Mouse (Mus musculus) heart, postnatal 10 days (tissue): ENCODE results near the gene Lima1. TPM values are rescaled to one million over a fixed set of nuclear protein-coding genes. Genes with fewer than 3 reads are reported as not detected.
"Not testable (repeated sequence)": the region's sequence is repeated elsewhere in the genome, so short reads cannot be mapped to it uniquely, and the experiment has no call there.

Source experiments
- DNase-seq, 2 experiments: peaks; one replicate each; pipeline ENCODE4 v3.0.0; 2021
- intact Hi-C: fragments of 180-260 bp; cut with DNase I; formaldehyde crosslinking; loops from one replicate; pipeline ENCODE4 v1.15.1; 2025
- total RNA-seq, 2 experiments: library from RNA; stranded (reverse); gene quantifications; 2 replicates each; pipeline ENCODE4 v1.2.3; 2021

Lima1 gene
- total RNA-seq: 10 to 100 TPM; 27.9 to 32.8 TPM

GRCm38 (mm10) chr15:99875334-99875869 is at the start of gene Lima1:
Gene Lima1, minus strand, starts transcription at chr15:99875456.
- intact Hi-C loops: loop anchor here (5.0 kb wide), 1 partner anchor 73 kb away; no protein-coding TSS in a partner anchor
- DNase-seq: peak; percentile 90

DNA sequence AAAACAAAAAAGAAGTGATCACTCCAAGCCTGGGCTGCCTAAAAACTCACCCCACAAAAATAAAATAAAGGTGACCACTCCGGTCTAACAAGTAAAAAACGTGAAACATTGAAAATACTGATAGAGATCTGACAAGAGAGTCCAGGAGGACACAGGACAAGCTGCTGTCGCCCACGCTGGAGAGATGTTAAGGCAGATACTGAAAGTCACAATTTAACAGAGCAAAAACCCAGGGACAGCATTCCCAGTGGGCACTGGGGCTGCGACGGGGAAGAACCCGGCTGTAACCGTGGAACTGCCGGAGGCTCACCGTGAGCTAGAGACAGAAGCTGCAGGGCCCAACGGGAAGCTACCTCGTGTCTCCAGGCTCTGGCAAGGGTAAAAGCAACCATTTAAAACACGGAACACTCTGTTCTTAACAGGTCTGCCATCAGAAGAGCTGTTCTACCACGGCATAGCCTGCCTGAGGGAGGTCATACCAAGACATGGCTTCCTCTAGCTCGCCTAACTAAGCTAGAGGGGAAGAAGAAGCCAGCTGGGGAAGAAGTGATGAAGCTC is 44.4 kb upstream of the Lima1 start:
- intact Hi-C loops: no loop called here

DNA sequence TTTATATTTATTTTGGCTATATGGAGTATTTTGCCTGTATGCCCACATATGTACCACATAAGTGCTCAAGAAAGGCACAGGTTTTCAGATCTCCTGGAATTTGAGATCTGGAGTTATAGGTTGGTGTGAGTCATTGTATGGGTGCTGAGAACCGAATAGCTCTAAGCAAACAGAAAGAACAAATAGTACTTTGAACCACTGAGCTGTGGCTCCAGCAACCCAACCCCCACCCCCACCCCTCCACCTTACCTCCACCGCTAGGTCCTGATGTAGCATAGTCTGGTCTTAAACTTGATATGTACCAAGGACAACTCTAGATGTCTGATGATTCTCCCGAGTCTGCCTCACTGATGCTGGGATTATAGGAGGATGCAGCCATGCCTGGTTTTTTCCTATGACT is 42.0 kb upstream of the Lima1 start:
- intact Hi-C loops: no loop called here
- no peak for DNase-seq

More for the DNA sequence above, 44.4 kb upstream of the Lima1 start:
- no peak for DNase-seq

- DNase-seq: no peak
- intact Hi-C loops: no loop called here
Observed at GRCm38 (mm10) chr15:99914613-99915012, 39.4 kb upstream of the Lima1 start.

DNA sequence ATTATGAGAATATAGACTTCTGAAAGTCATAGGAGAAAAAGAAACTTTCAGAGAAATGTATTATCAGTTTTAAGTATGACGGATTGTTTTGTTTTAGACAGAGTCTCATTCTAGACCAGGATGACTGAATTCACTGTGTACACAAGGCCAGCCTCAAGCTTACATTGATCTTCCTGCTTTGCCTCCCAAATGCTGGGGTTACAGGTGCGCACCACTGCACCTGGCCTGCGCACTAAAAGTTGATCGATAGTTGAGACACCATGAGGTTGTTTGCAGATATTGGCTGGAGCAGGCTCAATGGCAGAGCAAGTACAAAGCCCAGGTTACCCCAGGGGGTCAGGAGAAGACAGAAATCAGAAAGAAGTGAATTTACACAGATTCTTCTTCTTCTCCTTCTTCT is 36.5 kb upstream of the Lima1 start:
- no peak for DNase-seq
- intact Hi-C loops: no loop called here

- intact Hi-C loops: loop anchor here (2.0 to 10.0 kb wide), 2 partner anchors 313 to 415 kb away; no protein-coding TSS in a partner anchor
- peak in 1 of 2 experiments; percentile 48 for DNase-seq
Observed at GRCm38 (mm10) chr15:99909339-99909996, 34.2 kb upstream of the Lima1 start.

DNA sequence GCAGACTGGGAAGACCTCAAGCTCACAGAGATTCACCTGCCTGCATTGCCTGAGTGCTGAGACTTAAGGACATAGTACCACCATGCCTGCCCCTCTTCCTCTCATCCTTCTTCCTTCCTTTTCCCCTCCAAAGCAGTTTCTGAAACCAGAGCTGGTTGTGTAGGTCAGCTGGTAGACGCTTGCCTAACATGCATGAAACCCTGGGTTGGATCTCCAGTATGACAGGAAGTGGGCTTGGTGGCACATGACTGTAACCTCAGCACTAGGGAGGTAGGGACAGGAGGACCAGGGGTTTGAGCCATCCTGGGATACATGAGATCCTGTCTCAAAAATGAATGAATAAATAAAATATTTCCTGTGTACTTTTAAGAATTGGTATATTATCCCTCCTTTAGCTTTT is 32.3 kb upstream of the Lima1 start:
- intact Hi-C loops: loop anchor here (10.0 kb wide), 1 partner anchor 413 kb away; no protein-coding TSS in a partner anchor
- DNase-seq: no peak

DNA sequence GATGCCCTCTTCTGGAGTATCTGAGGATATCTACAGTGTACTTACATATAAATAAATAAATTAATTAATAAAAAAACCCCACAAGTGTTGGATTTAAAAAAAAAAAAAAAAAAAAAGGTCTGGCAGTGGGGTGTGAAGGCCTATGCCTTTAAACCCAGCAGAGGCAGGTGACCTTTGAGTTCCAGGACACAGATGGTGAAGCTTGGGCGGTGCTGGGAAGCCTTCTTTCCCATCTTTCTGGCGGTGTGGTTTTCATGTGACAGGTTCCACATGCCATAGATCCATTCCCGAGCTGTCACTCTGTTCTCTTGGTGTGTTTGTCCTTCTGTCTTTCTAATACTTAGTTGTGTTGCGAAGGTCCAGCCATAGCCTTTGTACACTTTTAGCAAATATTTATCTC is 31.8 kb upstream of the Lima1 start:
- no peak for DNase-seq
- intact Hi-C loops: loop anchor here (10.0 kb wide), 1 partner anchor 412 kb away; no protein-coding TSS in a partner anchor

GRCm38 (mm10) chr15:99904841-99905240 is 29.6 kb upstream of the Lima1 start:
- DNase-seq: peak in 1 of 2 experiments; percentile 17
- intact Hi-C loops: loop anchor here (2.0 to 10.0 kb wide), 4 partner anchors 43 to 410 kb away; no protein-coding TSS in a partner anchor

DNA sequence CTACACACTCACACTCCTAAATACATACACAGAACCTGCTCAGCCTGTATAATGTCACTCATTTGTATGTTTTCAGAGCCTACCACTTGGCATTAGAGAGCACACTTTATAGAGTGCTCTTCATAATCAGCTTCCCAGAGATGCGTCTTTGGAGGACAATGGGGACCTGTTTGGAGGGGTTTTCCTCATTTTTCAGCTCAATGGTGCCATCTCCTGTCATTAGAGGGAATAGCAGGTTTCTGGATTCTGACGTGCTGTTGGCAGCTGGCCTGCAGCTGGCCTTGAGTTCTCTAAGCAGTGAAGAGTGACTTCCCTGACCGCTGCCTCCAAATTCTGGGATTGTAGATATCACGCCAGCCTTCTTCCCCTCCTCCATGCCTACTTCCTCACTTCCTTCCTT is 29.1 kb upstream of the Lima1 start:
- peak; percentile 89 for DNase-seq
- intact Hi-C loops: loop anchor here (2.0 to 10.0 kb wide), 4 partner anchors 42 to 410 kb away; no protein-coding TSS in a partner anchor

- intact Hi-C loops: loop anchor here (2.0 to 10.0 kb wide), 4 partner anchors 41 to 408 kb away; partner anchors contain the start of gene Cox14
- DNase-seq: no peak
Observed at GRCm38 (mm10) chr15:99903227-99903626, 28.0 kb upstream of the Lima1 start.

DNA sequence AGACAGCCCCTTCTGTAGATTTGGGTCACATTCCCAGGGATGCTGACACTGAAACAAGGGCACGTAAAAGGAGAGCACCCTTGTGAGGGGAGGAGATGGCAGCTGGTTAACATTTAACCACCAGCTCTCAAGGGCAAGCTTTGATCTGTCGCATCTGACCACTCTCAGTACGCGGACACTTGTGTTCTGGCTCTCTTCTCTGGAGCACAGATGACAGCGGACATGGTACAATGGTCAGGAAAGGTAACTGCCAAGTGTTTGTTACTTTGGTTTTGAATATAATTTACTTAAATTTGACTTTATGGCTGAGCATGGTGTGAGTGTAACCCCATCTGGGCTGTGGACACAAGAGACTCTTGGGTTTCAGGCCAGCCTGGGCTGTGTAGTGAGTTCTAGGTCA is 27.5 kb upstream of the Lima1 start:
- intact Hi-C loops: loop anchor here (2.0 to 10.0 kb wide), 4 partner anchors 40 to 408 kb away; partner anchors contain the start of gene Cox14
- DNase-seq: no peak

GRCm38 (mm10) chr15:99896621-99897020 is 21.4 kb upstream of the Lima1 start:
- intact Hi-C loops: no loop called here
- no peak for DNase-seq

GRCm38 (mm10) chr15:99891355-99891754 is 16.1 kb upstream of the Lima1 start:
- intact Hi-C loops: no loop called here

DNA sequence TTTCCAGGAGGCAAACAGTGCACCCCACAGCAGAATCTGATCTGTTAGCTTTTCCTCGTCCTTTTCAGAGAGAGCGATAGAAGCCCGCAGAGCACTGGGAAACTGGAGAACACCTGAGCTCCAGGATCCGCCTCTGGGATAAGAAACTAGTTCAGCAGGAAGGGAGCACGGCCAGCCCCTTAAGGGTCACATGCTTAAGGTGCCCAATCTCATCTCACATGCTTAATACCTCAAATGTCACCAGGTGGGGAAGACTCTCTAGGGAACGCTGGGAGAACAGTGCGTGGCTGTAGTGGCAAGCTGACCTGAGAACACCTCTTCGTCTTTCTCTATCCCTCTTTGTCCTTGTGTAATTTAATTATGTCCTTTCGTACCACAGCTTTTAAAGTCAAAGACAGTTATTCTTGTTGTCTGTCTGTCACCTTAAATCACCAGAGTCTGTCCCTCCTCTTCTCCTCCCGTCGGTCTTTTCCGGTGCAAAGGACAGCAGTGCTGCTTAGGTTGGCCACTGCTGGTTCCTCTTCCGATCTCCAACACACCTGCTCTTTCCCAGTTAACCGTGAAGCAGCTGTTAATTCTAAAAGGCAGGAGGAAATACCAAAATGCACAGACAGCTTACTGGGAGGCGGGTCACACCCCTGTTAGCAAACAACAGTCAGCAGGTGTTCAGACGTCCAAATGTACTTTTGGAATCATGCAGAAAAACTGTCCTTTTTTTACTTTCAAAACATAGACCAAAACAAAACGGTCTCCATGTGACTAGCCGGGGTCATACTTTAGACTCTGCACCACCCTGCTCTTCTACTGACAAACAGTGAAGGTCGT is 15.4 kb upstream of the Lima1 start:
- intact Hi-C loops: no loop called here
- peak in 1 of 2 experiments; percentile 21 for DNase-seq

More at GRCm38 (mm10) chr15:99891355-99891754, 16.1 kb upstream of the Lima1 start:
- DNase-seq: no peak

DNA sequence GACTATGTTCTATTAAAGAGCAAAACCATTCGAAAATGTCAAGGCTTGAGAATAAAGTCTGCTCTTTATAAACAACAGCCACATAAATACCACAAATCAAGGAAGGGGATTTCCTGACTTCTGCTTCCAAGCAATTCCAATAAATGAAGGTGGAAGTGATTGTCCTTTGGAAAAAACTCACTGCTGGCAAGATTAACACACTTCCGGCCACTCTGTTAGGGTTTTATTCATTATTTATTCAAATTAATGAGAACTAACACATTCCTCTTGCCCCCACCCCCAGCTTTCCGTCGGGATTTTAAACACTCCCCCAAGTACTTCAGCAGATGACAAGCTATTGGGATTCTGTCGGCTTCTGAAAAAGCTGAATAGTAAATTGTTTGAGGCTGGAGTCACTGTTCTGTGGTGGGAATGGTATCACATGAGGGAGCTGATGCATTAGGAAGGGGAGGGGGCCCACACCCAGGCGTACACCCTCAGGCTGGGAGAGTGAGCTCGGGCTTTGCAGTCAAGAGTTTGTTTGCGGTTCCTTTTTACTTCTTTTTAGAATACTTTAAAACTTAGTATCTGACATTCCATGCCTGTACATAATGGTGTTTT is 14.1 kb upstream of the Lima1 start:
- intact Hi-C loops: no loop called here
- peak in 1 of 2 experiments; percentile 38 for DNase-seq

GRCm38 (mm10) chr15:99887130-99887529 is 11.9 kb upstream of the Lima1 start:
- DNase-seq, intact Hi-C loops: not testable (repeated sequence)

- intact Hi-C loops: no loop called here
Observed at GRCm38 (mm10) chr15:99884038-99884437, 8.8 kb upstream of the Lima1 start.

DNA sequence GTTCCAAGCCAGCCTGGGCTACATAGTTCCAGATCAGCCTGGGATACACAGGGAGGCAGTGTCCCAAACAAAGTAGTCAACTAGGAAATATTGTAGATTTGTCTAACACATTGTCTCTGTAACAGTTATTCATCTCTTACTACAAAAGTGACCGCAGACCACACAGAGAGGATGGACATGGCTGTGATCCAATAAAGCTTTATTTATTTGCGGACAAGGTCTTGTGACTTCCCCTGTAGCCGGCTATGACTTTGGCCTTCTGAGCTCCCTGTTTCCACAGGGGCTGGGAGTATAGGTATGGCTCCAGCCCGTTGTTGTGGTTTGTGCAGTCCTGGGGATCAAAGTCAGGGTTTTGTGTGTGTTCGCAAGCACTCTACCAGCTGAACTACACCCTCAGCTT is 3.3 kb upstream of the Lima1 start:
- intact Hi-C loops: loop anchor here (5.0 kb wide), 1 partner anchor 76 kb away; no protein-coding TSS in a partner anchor
- no peak for DNase-seq

More at GRCm38 (mm10) chr15:99884038-99884437, 8.8 kb upstream of the Lima1 start:
- peak in 1 of 2 experiments; percentile 19 for DNase-seq
